Mouse (Mus musculus): ENCODE measurements around the gene Tomm20. TPM values are rescaled to one million over a fixed set of nuclear protein-coding genes. Genes with fewer than 3 reads are reported as not detected.

Gene Tomm20
- total and polyA plus RNA-seq, 3 experiments = 70.1 to 195 (median 96.2) TPM

DNA sequence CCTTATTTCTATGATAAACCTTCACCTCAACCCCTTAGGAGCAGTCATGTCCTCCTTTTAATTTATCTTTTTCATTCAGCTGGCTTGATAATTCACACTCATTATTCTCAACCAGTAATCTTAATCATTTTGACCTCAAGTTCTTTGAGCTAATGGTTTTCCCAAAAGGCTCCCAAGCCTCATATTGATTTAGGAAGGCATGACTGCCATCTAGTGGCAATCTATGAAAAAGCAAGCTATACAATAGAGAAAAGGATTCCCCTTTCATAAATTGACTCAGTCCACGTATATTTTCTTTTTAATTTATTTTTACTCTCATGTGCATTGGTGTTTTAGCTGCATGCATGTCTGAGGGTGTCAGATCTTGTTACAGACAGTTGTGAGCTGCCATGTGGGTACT, 30.1 kb upstream of the Tomm20 start:
- H3K36me3 ChIP-seq (ENCODE audit: control insufficient read depth, insufficient read depth, low read length) = no peaks in the 10 kb centered on the region
- H3K9ac ChIP-seq (ENCODE audit: low read depth, low read length) = no peak overlapping the region
- no peaks in the 10 kb centered on the region for H3K27me3 ChIP-seq (ENCODE audit: control insufficient read depth, insufficient read depth, low read length)
- intact Hi-C loops (cut with DNase I) = loop anchor here (2.0 to 5.0 kb wide), 3 partner anchors 47 to 898 kb away; no protein-coding TSS in a partner anchor
- no peak overlapping the region for H3K27ac ChIP-seq
- DNase-seq = no peak
- no peaks in the 10 kb centered on the region for H3K79me2 ChIP-seq (replicated peaks; ENCODE audit: control insufficient read depth, insufficient read depth, low read length)
- no peak overlapping the region for H3K4me3 ChIP-seq
- peaks cover 2% of the 10 kb centered on the region; the same call in 1 of the 2 replicates for H3K4me1 ChIP-seq (ENCODE audit: control insufficient read depth, insufficient read depth, low read length)
- TF ChIP-seq CTCF (IDR thresholded peaks at IDR 0.05) = peak; percentile 96
- TF ChIP-seq POLR2A (IDR thresholded peaks at IDR 0.05; ENCODE audit: insufficient read depth, low read depth, low read length) = no peak
- WGBS = 4% methylated on average over 1 of the region's 1 CpGs

DNA sequence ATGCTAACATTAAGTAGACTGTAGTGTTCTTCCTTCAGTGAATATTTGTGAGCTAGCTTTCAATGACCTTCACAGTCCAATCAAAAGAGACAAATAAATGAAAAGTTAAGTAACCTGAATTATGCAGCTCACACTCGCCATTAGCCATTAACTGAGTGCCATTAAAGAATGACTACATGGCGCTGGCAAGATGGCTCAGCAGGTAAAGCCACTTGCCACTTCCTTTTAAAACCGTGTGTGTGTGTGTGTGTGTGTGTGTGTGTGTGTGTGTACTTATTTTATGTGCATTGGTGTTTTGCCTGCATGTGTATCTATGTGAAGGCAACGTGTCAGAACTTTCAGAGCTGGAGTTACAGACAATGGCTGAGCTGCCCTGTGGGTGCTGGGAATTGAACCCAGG, 28.9 kb upstream of the Tomm20 start:
- Histone ChIP-seq H3K9ac (ENCODE audit: low read depth, low read length) (no peak overlapping the region), H3K4me3 (no peak overlapping the region), H3K79me2 (replicated peaks; ENCODE audit: control insufficient read depth, insufficient read depth, low read length) (no peaks in the 10 kb centered on the region), H3K36me3 (ENCODE audit: control insufficient read depth, insufficient read depth, low read length) (no peaks in the 10 kb centered on the region), H3K27me3 (ENCODE audit: control insufficient read depth, insufficient read depth, low read length) (no peaks in the 10 kb centered on the region), H3K27ac (no peak overlapping the region), H3K4me1 (ENCODE audit: control insufficient read depth, insufficient read depth, low read length) (peaks cover 5% of the 10 kb centered on the region)
- DNase-seq = no peak
- TF ChIP-seq POLR2A (IDR thresholded peaks at IDR 0.05; ENCODE audit: insufficient read depth, low read depth, low read length) = no peak
- no peak for TF ChIP-seq CTCF (IDR thresholded peaks at IDR 0.05)
- TF ChIP-seq EP300 (IDR thresholded peaks at IDR 0.05; ENCODE audit: insufficient read depth, low read depth, low read length) = no peak
- 72% methylated on average over 4 of the region's 4 CpGs for WGBS
- intact Hi-C loops (cut with DNase I) = loop anchor here (2.0 kb wide), 2 partner anchors 46 to 494 kb away; no protein-coding TSS in a partner anchor

DNA sequence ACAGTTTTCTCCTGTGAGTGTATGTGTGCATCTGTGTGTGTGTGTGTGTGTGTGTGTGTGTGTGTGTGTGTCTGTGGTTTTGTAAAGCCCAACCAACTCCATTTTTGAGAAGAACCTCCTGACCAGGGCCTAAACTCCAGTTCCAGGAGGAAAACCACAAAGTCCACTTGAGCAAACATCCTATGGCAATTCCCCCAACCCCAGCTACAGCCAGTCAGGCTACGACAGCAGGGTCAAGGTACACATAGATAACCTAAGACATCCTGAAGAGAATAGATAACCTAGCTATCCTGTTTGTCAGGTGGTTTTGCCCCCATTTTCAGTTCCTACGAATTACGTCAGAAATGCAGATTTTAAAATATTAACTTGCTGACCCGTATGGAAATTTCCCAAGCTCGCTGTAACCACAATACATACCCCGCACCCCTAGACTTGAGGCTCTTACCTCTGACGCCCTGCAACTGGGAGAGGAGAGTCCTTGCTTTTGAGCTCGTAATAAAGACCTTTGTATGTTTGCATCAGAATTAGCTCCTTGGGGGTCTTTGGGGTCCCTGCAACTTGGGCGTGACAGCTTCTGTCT, 28.1 kb upstream of the Tomm20 start:
- no peak for DNase-seq
- Histone ChIP-seq H3K9ac (ENCODE audit: low read depth, low read length) (no peak overlapping the region), H3K27me3 (ENCODE audit: control insufficient read depth, insufficient read depth, low read length) (no peaks in the 10 kb centered on the region), H3K36me3 (ENCODE audit: control insufficient read depth, insufficient read depth, low read length) (no peaks in the 10 kb centered on the region), H3K4me1 (ENCODE audit: control insufficient read depth, insufficient read depth, low read length) (peaks cover 2% of the 10 kb centered on the region), H3K27ac (no peak overlapping the region), H3K4me3 (no peak overlapping the region), H3K79me2 (replicated peaks; ENCODE audit: control insufficient read depth, insufficient read depth, low read length) (no peaks in the 10 kb centered on the region)
- intact Hi-C loops (cut with DNase I) = loop anchor here (2.0 kb wide), 2 partner anchors 45 to 493 kb away; no protein-coding TSS in a partner anchor
- 67% methylated on average over 9 of the region's 9 CpGs for WGBS
- TF ChIP-seq POLR2A (IDR thresholded peaks at IDR 0.05; ENCODE audit: insufficient read depth, low read depth, low read length) = no peak
- no peak for TF ChIP-seq EP300 (IDR thresholded peaks at IDR 0.05; ENCODE audit: insufficient read depth, low read depth, low read length)
- TF ChIP-seq CTCF (IDR thresholded peaks at IDR 0.05) = no peak

DNA sequence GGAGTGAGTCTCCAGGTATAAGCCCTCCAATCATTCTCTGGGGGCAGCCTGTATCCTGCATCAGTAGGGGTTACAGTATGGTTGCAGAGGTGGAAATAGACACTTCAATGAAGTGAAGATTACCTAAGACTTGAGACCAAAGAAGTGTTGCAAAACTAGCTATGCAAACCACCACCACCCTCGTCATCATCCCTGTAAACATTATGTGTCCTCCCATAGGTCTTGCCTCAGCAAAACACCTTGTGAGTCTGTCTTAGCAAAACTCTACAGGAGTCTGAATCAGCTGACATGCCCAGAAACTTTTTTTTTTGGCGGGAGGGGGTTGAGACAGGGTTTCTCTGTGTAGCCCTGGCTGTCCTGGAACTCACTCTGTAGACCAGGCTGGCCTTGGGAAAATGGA, 27.0 kb upstream of the Tomm20 start:
- Histone ChIP-seq H3K27ac (no peak overlapping the region), H3K4me3 (no peak overlapping the region), H3K27me3 (ENCODE audit: control insufficient read depth, insufficient read depth, low read length) (no peaks in the 10 kb centered on the region), H3K36me3 (ENCODE audit: control insufficient read depth, insufficient read depth, low read length) (no peaks in the 10 kb centered on the region), H3K4me1 (ENCODE audit: control insufficient read depth, insufficient read depth, low read length) (peaks cover 2% of the 10 kb centered on the region), H3K79me2 (replicated peaks; ENCODE audit: control insufficient read depth, insufficient read depth, low read length) (no peaks in the 10 kb centered on the region), H3K9ac (ENCODE audit: low read depth, low read length) (no peak overlapping the region)
- WGBS = 72% methylated on average over 2 of the region's 2 CpGs
- intact Hi-C loops (cut with DNase I) = no loop called here
- no peak for DNase-seq
- TF ChIP-seq EP300 (IDR thresholded peaks at IDR 0.05; ENCODE audit: insufficient read depth, low read depth, low read length) (no peak), POLR2A (IDR thresholded peaks at IDR 0.05; ENCODE audit: insufficient read depth, low read depth, low read length) (no peak), CTCF (IDR thresholded peaks at IDR 0.05) (no peak)

DNA sequence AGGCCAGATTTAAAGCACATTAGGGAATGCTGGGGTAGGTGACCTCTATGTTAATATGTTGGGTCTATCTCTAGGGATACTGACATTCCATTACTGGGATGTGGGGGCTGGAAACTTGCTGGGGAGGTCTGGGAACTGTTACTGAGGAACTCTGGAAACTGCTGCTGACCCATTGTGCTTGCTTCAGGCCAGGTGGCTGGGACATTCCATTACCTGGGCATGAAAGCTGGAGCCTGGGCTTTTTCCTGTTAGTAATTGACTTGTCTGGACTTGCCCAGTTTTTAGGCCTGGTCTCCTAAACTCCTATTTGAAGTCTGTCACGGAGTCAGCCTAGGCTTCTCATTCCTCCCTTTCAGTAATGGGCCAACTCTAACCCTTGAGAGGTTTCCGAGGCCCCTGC, 26.5 kb upstream of the Tomm20 start:
- Histone ChIP-seq H3K79me2 (replicated peaks; ENCODE audit: control insufficient read depth, insufficient read depth, low read length) (no peaks in the 10 kb centered on the region), H3K4me1 (ENCODE audit: control insufficient read depth, insufficient read depth, low read length) (peaks cover 2% of the 10 kb centered on the region), H3K36me3 (ENCODE audit: control insufficient read depth, insufficient read depth, low read length) (no peaks in the 10 kb centered on the region), H3K4me3 (no peak overlapping the region), H3K9ac (ENCODE audit: low read depth, low read length) (no peak overlapping the region), H3K27me3 (ENCODE audit: control insufficient read depth, insufficient read depth, low read length) (no peaks in the 10 kb centered on the region), H3K27ac (no peak overlapping the region)
- TF ChIP-seq EP300 (IDR thresholded peaks at IDR 0.05; ENCODE audit: insufficient read depth, low read depth, low read length) = no peak
- no peak for TF ChIP-seq CTCF (IDR thresholded peaks at IDR 0.05)
- TF ChIP-seq POLR2A (IDR thresholded peaks at IDR 0.05; ENCODE audit: insufficient read depth, low read depth, low read length) = no peak
- intact Hi-C loops (cut with DNase I) = no loop called here
- 88% methylated on average over 2 of the region's 2 CpGs for WGBS
- no peak for DNase-seq

DNA sequence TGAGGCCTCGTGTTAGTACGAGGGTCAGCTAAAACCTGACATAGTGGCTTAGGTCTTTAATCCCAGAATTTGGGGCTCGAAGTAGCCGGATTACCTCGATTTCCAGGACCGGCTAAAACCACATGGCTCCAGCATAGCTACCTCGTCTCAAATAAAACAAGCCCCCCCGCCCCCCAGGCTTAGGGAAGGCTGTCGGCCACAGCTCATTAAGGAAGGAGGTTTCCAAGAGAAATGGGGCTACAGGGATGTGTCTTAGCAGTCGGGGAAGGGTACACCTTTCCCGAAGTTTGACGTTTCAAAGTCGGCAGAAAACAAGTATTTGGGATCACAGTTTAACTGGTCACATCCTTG, 25.6 kb upstream of the Tomm20 start:
- 7% methylated on average over 13 of the region's 13 CpGs for WGBS
- TF ChIP-seq POLR2A (IDR thresholded peaks at IDR 0.05; ENCODE audit: insufficient read depth, low read depth, low read length) (no peak), EP300 (IDR thresholded peaks at IDR 0.05; ENCODE audit: insufficient read depth, low read depth, low read length) (no peak), CTCF (IDR thresholded peaks at IDR 0.05) (no peak)
- intact Hi-C loops (cut with DNase I) = loop anchor here (1.0 kb wide), 1 partner anchor 26 kb away; the partner anchor contains the start of gene Tomm20

More for the DNA sequence above, 25.6 kb upstream of the Tomm20 start:
- Histone ChIP-seq H3K27me3 (ENCODE audit: control insufficient read depth, insufficient read depth, low read length) (no peaks in the 10 kb centered on the region), H3K4me3 (peak overlapping the region; percentile 78), H3K79me2 (replicated peaks; ENCODE audit: control insufficient read depth, insufficient read depth, low read length) (no peaks in the 10 kb centered on the region), H3K27ac (peak overlapping the region; percentile 62), H3K9ac (ENCODE audit: low read depth, low read length) (peak overlapping the region; percentile 70), H3K36me3 (ENCODE audit: control insufficient read depth, insufficient read depth, low read length) (no peaks in the 10 kb centered on the region), H3K4me1 (ENCODE audit: control insufficient read depth, insufficient read depth, low read length) (peaks cover 2% of the 10 kb centered on the region)
- no peak for DNase-seq
